Mouse (Mus musculus): Measurements from ENCODE around the gene Fgfr2. TPM values are rescaled to one million over a fixed set of nuclear protein-coding genes. Genes with fewer than 3 reads are reported as not detected.
"Not testable (repeated sequence)": the region's sequence is repeated elsewhere in the genome, so short reads cannot be mapped to it uniquely, and the experiment has no call there.

The Fgfr2 gene
- total and polyA plus RNA-seq, 2 experiments from 2014 or later = 17.1 to 47.6 TPM

DNA sequence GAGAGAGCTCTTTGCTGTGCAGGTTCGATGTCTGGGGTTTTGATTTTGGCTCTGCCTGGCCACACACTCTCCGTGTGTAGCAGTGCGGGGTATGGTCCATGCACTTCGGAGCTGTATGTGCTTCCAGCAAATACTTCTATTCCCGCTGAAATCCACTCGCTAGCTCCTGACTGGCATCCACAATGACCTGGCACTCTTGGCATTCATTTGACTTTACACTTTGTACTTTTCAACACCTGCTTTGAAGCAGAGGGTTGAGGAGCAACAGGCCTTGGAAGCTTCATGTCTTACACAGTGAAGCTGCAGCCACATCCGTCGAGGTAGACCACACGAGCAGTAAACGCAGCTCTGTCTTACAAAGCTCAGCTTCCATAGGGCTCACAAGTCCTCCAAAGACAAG lies 2715.5 kb downstream of the Fgfr2 start:
- no peak for ATAC-seq

DNA sequence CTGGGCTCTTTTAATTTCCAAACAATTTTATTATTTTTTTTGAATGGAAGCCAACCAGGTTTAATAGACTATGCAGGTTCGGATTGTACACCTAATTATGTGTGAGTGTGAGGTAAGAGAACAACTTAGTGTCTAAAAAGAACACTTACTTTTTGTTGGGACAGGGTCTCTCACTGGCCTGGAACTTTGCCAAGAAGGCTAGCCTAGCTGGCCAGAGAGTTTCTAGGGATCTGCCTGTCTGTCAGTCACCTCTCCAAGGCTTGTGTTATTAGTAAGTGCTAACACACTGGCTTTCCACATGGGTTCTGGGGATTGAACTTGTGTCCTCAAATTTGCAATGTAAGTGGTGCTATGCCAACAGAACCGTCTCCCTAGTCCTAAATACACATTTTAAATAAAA lies 2719.8 kb downstream of the Fgfr2 start:
- Histone ChIP-seq H3K9me3 (ENCODE audit: low read length) (no peaks in the 10 kb centered on the region), H3K27me3 (ENCODE audit: insufficient read depth, low read length) (no peaks in the 10 kb centered on the region), H3K4me3 (ENCODE audit: low read depth, low read length) (no peak overlapping the region), H3K27ac (ENCODE audit: low read depth, low read length) (no peak overlapping the region), H3K9ac (no peak overlapping the region), H3K36me3 (ENCODE audit: insufficient read depth) (no peaks in the 10 kb centered on the region), H3K4me2 (ENCODE audit: low read depth) (no peak overlapping the region), H3K4me1 (ENCODE audit: insufficient read depth) (no peaks in the 10 kb centered on the region)
- ATAC-seq (no peak), DNase-seq (peak; percentile 17)
- WGBS = 43% methylated on average over 2 of the region's 2 CpGs
- no peak for TF ChIP-seq CTCF (IDR thresholded peaks at IDR 0.05; ENCODE audit: low read depth)

More for the DNA sequence above, 2715.5 kb downstream of the Fgfr2 start:
- Histone ChIP-seq H3K9ac (no peak overlapping the region), H3K4me1 (ENCODE audit: insufficient read depth) (no peaks in the 10 kb centered on the region), H3K27ac (ENCODE audit: low read depth, low read length) (no peak overlapping the region), H3K36me3 (ENCODE audit: insufficient read depth) (no peaks in the 10 kb centered on the region), H3K4me3 (ENCODE audit: low read depth, low read length) (no peak overlapping the region), H3K4me2 (ENCODE audit: low read depth) (no peak overlapping the region), H3K9me3 (ENCODE audit: low read length) (no peaks in the 10 kb centered on the region), H3K27me3 (ENCODE audit: insufficient read depth, low read length) (no peaks in the 10 kb centered on the region)
- no peak for DNase-seq
- no peak for TF ChIP-seq CTCF (IDR thresholded peaks at IDR 0.05; ENCODE audit: low read depth)
- 77% methylated on average over 10 of the region's 10 CpGs for WGBS

DNA sequence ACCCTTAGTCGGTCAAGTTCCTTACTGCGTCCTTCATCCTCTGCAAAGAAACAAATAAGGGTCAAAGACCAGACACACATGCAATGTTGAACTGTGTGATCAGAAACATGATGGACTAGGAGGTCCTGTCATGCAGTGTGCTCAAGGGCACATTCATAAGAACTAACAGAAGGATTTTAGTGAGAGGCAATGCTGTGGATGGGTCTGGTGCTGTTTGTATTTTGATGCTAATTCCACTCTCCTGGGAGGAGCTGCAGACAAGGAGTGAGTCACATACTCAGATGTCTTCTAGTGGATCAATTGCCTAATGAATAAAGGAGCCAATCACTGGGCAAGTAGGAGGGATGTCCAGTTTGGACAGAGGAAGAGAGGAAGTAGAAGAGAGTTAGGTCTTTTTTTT lies 2728.5 kb downstream of the Fgfr2 start:
- no peak for ATAC-seq
- no peaks in the 10 kb centered on the region for H3K4me1 ChIP-seq (ENCODE audit: insufficient read depth)
- TF ChIP-seq CTCF (IDR thresholded peaks at IDR 0.05; ENCODE audit: low read depth) = no peak
- no peak overlapping the region for H3K4me2 ChIP-seq (ENCODE audit: low read depth)
- 92% methylated on average over 2 of the region's 2 CpGs for WGBS
- no peaks in the 10 kb centered on the region for H3K9me3 ChIP-seq (ENCODE audit: low read length)
- H3K27me3 ChIP-seq (ENCODE audit: insufficient read depth, low read length) = no peaks in the 10 kb centered on the region
- no peak overlapping the region for H3K4me3 ChIP-seq (ENCODE audit: low read depth, low read length)
- H3K36me3 ChIP-seq (ENCODE audit: insufficient read depth) = peaks cover 5% of the 10 kb centered on the region
- H3K9ac ChIP-seq = no peak overlapping the region
- no peak overlapping the region for H3K27ac ChIP-seq (ENCODE audit: low read depth, low read length)
- DNase-seq = no peak

DNA sequence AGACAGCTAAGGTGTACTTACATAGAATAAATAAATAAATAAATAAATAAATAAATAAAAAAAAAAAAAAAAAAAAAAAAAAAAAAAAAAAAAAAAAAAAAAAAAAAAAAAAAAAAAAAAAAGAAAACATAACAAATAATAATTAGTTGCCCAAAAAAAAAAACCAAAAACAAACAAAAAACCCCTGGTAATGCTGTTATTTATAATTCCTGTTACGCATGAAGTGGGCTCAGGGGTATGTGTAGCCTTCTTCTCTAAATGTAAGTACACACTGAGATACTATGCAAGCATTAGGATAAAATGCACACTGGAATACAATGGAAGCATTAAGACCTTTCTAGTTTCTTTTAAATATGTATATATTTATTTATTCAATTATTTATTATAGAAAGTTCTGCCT lies 2733.1 kb downstream of the Fgfr2 start:
- not testable (repeated sequence) for H3K4me2 ChIP-seq (ENCODE audit: low read depth); ATAC-seq; H3K4me3 ChIP-seq (ENCODE audit: low read depth, low read length); DNase-seq; H3K27me3 ChIP-seq (ENCODE audit: insufficient read depth, low read length); H3K4me1 ChIP-seq (ENCODE audit: insufficient read depth); H3K9me3 ChIP-seq (ENCODE audit: low read length); H3K27ac ChIP-seq (ENCODE audit: low read depth, low read length); H3K9ac ChIP-seq
- peaks cover 11% of the 10 kb centered on the region for H3K36me3 ChIP-seq (ENCODE audit: insufficient read depth)
- 91% methylated on average over 1 of the region's 1 CpGs for WGBS

DNA sequence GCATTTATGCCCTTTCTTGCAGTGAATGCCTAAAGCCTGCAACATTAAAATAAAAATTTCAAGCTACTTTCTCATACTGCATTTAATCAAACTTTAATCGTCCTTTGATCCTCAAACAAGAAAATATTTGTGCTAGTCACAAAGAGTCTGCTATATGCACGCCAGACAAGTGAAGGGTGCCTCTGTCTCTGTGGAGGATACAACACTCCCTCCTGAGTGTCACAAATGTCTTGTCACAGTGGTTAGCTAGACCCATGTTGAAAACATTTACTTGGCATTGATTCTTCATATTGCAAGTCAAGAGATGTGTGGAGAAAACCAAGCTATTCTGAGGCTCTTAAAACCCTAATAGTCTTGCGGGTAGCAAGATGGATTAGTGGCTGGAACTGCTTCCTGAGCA lies 2736.8 kb downstream of the Fgfr2 start:
- Histone ChIP-seq H3K4me1 (ENCODE audit: insufficient read depth) (peaks cover 5% of the 10 kb centered on the region; the same call in 1 of the 2 replicates), H3K4me3 (ENCODE audit: low read depth, low read length) (no peak overlapping the region), H3K27ac (ENCODE audit: low read depth, low read length) (no peak overlapping the region), H3K4me2 (ENCODE audit: low read depth) (no peak overlapping the region), H3K36me3 (ENCODE audit: insufficient read depth) (peaks cover 6% of the 10 kb centered on the region; the same call in 1 of the 2 replicates), H3K27me3 (ENCODE audit: insufficient read depth, low read length) (no peaks in the 10 kb centered on the region), H3K9me3 (ENCODE audit: low read length) (0 out of 2 replicates have a peak, but pooled peaks cover 3% of the 10 kb centered on the region), H3K9ac (no peak overlapping the region)
- 12% methylated on average over 3 of the region's 3 CpGs for WGBS
- no peak for DNase-seq
- ATAC-seq = no peak
- TF ChIP-seq CTCF (IDR thresholded peaks at IDR 0.05; ENCODE audit: low read depth) = no peak

DNA sequence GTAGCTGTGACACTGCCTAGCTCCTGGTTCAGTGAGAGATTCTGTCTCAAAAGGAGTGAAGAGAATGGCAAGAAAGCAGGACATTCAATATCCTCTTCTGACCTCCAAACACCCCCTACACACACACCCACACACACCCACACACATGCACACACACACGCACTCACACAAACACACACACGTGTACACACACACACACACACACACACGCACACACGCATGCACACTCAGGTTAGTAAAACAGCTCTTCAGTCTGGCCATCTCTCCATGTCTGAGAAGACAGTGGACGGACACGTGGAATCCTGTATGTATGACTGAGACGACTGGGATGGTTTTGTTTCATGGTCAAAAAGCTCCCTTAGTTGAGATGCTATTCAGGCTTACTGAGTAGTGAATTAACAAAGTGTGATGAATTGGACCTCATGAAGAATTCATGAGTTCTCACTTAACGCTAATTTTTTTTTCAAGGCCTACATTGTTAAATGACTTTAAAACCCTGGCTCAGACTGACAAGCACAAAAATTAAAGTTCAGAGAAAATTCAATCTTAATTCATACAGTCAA lies 2737.3 kb downstream of the Fgfr2 start:
- TF ChIP-seq CTCF (IDR thresholded peaks at IDR 0.05; ENCODE audit: low read depth) = no peak
- WGBS = 37% methylated on average over 8 of the region's 8 CpGs

DNA sequence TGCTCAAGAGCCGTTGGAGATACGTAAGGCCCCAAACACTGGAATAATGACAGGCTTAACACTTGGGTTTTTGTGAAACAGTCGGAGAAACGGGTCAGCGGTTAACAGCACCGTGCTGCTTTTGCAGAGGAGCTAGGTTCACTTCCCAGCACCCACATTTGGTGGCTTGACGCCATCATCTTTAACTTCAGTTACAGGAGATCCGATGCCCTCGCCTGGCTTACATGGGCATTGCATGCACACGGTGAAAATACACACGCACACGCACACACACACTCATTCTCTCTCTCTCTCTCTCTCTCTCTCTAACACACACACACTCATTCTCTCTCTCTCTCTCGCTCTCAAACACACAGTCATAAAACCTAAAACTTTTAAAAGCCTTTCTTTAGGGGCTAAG lies 2741.0 kb downstream of the Fgfr2 start:
- Histone ChIP-seq H3K4me1 (ENCODE audit: insufficient read depth) (peaks cover 10% of the 10 kb centered on the region; the same call in 1 of the 2 replicates), H3K9me3 (ENCODE audit: low read length) (0 out of 2 replicates have a peak, but pooled peaks cover 3% of the 10 kb centered on the region), H3K27me3 (ENCODE audit: insufficient read depth, low read length) (no peaks in the 10 kb centered on the region), H3K27ac (ENCODE audit: low read depth, low read length) (no peak overlapping the region; the same call in 1 of the 2 replicates), H3K9ac (no peak overlapping the region), H3K36me3 (ENCODE audit: insufficient read depth) (peaks cover 6% of the 10 kb centered on the region; the same call in 1 of the 2 replicates), H3K4me3 (ENCODE audit: low read depth, low read length) (no peak overlapping the region), H3K4me2 (ENCODE audit: low read depth) (no peak overlapping the region)
- TF ChIP-seq CTCF (IDR thresholded peaks at IDR 0.05; ENCODE audit: low read depth) = peak; percentile 50
- DNase-seq (no peak), ATAC-seq (no peak; the same call in 1 of the 2 replicates)
- 62% methylated on average over 13 of the region's 13 CpGs for WGBS

More for the DNA sequence above, 2737.3 kb downstream of the Fgfr2 start:
- Histone ChIP-seq H3K9ac (no peak overlapping the region), H3K4me1 (ENCODE audit: insufficient read depth) (peaks cover 9% of the 10 kb centered on the region; the same call in 1 of the 2 replicates), H3K27me3 (ENCODE audit: insufficient read depth, low read length) (no peaks in the 10 kb centered on the region), H3K4me2 (ENCODE audit: low read depth) (no peak overlapping the region), H3K9me3 (ENCODE audit: low read length) (0 out of 2 replicates have a peak, but pooled peaks cover 3% of the 10 kb centered on the region), H3K27ac (ENCODE audit: low read depth, low read length) (no peak overlapping the region), H3K4me3 (ENCODE audit: low read depth, low read length) (no peak overlapping the region), H3K36me3 (ENCODE audit: insufficient read depth) (peaks cover 6% of the 10 kb centered on the region; the same call in 1 of the 2 replicates)
- ATAC-seq (peak; percentile 9; the same call in 1 of the 2 replicates), DNase-seq (no peak)

All from forebrain, postnatal 0 days (tissue).